In the genomic region with DNA sequence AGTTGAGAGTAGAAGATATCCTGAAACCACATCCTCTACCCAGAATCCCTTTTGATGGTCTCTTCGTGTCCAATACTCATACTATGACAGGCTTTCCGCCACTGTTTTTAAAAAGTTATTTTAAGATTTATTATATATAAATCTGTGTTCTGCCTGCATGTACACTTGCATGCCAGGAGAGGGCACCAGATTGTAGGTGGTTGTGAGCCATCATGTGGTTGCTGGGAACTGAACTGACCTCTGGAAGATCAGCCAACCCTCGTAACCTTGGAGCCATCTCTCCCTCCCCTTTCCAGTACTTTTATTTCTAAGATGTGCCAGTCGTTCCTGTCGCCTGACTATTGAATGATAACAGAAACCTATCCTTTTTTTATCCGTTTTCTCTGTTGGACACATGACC, we compare ENCODE assay signal across 9 mouse cellular contexts. TPM values are rescaled to one million over a fixed set of nuclear protein-coding genes. Genes with fewer than 3 reads are reported as not detected.
DNase-seq lines count a peak whose midpoint lies in the region; ATAC-seq and TF ChIP-seq lines count a peak whose summit lies in the region.
"Had no signal": no experiment of that assay in that cellular context is flagged by ENCODE, and none has a peak within 500 bp of the region (broad histone marks: within the 10 kb centered on the region; RNA-seq: fewer than 3 reads in every experiment).

No protein-coding gene starts in this region.

- no peak for ATAC-seq in liver, embryonic 14.5 days (ENCODE audit: insufficient read depth)
- ATAC-seq in liver, embryonic 11.5 days (replicated peaks; ENCODE audit: low FRiP score): no peak
- ATAC-seq in midbrain, embryonic 11.5 days (ENCODE audit: low FRiP score): no peak

- H3K27ac ChIP-seq in liver, embryonic 14.5 days: no peak overlapping the region
- H3K27ac ChIP-seq in liver, embryonic 11.5 days (ENCODE audit: low read depth, low read length): no peak overlapping the region
- H3K27ac ChIP-seq in midbrain, embryonic 11.5 days (ENCODE audit: low read depth, low read length): no peak overlapping the region

- 42% methylated on average over 6 of the region's 6 CpGs for WGBS in liver, embryonic 14.5 days (ENCODE audit: insufficient replicate concordance)
- WGBS in liver, embryonic 11.5 days: 55% methylated on average over 6 of the region's 6 CpGs
- 75% methylated on average over 6 of the region's 6 CpGs for WGBS in midbrain, embryonic 11.5 days

- no peaks in the 10 kb centered on the region for H3K4me1 ChIP-seq in liver, embryonic 14.5 days (replicated peaks; ENCODE audit: control insufficient read depth in 2 of 2, insufficient read depth in 2 of 2, low read length in 1 of 2)
- no peaks in the 10 kb centered on the region for H3K4me1 ChIP-seq in liver, embryonic 11.5 days (replicated peaks; ENCODE audit: control insufficient read depth, insufficient read depth, low read length)
- no peaks in the 10 kb centered on the region for H3K4me1 ChIP-seq in midbrain, embryonic 11.5 days (ENCODE audit: control insufficient read depth, insufficient read depth, low read length)

- H3K4me3 ChIP-seq in liver, embryonic 14.5 days (ENCODE audit: insufficient read depth in 1 of 2, low read depth in 2 of 2, low read length in 2 of 2): no peak overlapping the region
- H3K4me3 ChIP-seq in liver, embryonic 11.5 days (ENCODE audit: low read depth, low read length): no peak overlapping the region
- no peak overlapping the region for H3K4me3 ChIP-seq in midbrain, embryonic 11.5 days (ENCODE audit: low read depth, low read length)

- no peak for TF ChIP-seq EP300 in liver, embryonic 14.5 days (IDR thresholded peaks at IDR 0.05; ENCODE audit: low read depth)

- no peak for DNase-seq in liver, embryonic 14.5 days (ENCODE audit: low read depth in 3 of 3, low spot score in 3 of 3)
- DNase-seq in liver, embryonic 11.5 days (ENCODE audit: low spot score): no peak
- peak; percentile 57 for DNase-seq in ZHBTc4 (ENCODE audit: low read depth, low spot score)
- peak; percentile 52 for DNase-seq in heart, postnatal 4 days
- DNase-seq in testis, postnatal 10 days (ENCODE audit: low spot score): peak; percentile 59
- no peak for DNase-seq in midbrain, embryonic 11.5 days (ENCODE audit: low spot score, missing footprints)
- no peak for DNase-seq in cerebellum, adult 11-12 months
- no peak for DNase-seq in layer of hippocampus, postnatal 36 days

- no peaks in the 10 kb centered on the region for H3K36me3 ChIP-seq in liver, embryonic 14.5 days (replicated peaks; ENCODE audit: control insufficient read depth, insufficient read depth, low read depth)
- no peaks in the 10 kb centered on the region for H3K36me3 ChIP-seq in liver, embryonic 11.5 days (ENCODE audit: control insufficient read depth, insufficient read depth, low read length)
- H3K36me3 ChIP-seq in midbrain, embryonic 11.5 days (ENCODE audit: control insufficient read depth, insufficient read depth, low read length): no peaks in the 10 kb centered on the region

- no peaks in the 10 kb centered on the region for H3K9me3 ChIP-seq in liver, embryonic 14.5 days (ENCODE audit: control insufficient read depth, low read length)
- no peaks in the 10 kb centered on the region for H3K9me3 ChIP-seq in liver, embryonic 11.5 days (ENCODE audit: control insufficient read depth, low read length)
- H3K9me3 ChIP-seq in midbrain, embryonic 11.5 days (ENCODE audit: control insufficient read depth, low read length): no peaks in the 10 kb centered on the region

- H3K9ac ChIP-seq in liver, embryonic 14.5 days (replicated peaks): no peak overlapping the region
- no peak overlapping the region for H3K9ac ChIP-seq in liver, embryonic 11.5 days (ENCODE audit: low read depth, low read length)
- H3K9ac ChIP-seq in midbrain, embryonic 11.5 days (ENCODE audit: low read length): no peak overlapping the region

- no peak overlapping the region for H3K4me2 ChIP-seq in liver, embryonic 14.5 days (ENCODE audit: low read depth)
- no peak overlapping the region for H3K4me2 ChIP-seq in liver, embryonic 11.5 days
- H3K4me2 ChIP-seq in midbrain, embryonic 11.5 days: no peak overlapping the region

- no peaks in the 10 kb centered on the region for H3K27me3 ChIP-seq in liver, embryonic 14.5 days (ENCODE audit: control insufficient read depth, insufficient read depth, low read length)
- H3K27me3 ChIP-seq in liver, embryonic 11.5 days (replicated peaks; ENCODE audit: control insufficient read depth, insufficient read depth, low read length): no peaks in the 10 kb centered on the region
- H3K27me3 ChIP-seq in midbrain, embryonic 11.5 days (ENCODE audit: control insufficient read depth, insufficient read depth, low read length): no peaks in the 10 kb centered on the region

- TF ChIP-seq CTCF in liver, embryonic 14.5 days (IDR thresholded peaks at IDR 0.05; ENCODE audit: low read depth): peak; percentile 63

RNA-seq across cellular contexts. Expression of gene Tmem247, which starts 1.6 kb away (rescaled TPM):
- polyA plus RNA-seq in liver, embryonic 14.5 days (2012; rRNA removed): not detected in 2 replicates
- not detected in 2 replicates for polyA plus RNA-seq in liver, embryonic 14.5 days (2014; fragmentation: Nextera tagmentation; extraction: Ambion mirVana)
- polyA plus RNA-seq in liver, embryonic 11.5 days (2014; fragmentation: Nextera tagmentation; extraction: Ambion mirVana): not detected in 2 replicates
- total RNA-seq in heart, postnatal 4 days (2021): not detected
- polyA plus RNA-seq in midbrain, embryonic 11.5 days (2014; fragmentation: Nextera tagmentation; extraction: Ambion mirVana): not detected in 2 replicates
- total RNA-seq in layer of hippocampus, postnatal 36 days (2021): not detected
- polyA plus RNA-seq: large intestine, adult 2 months had no signal

RNA-seq across cellular contexts. Expression of gene Atp6v1e2, which starts 28.9 kb away (rescaled TPM):
- not detected in 2 replicates for polyA plus RNA-seq in liver, embryonic 14.5 days (2012; rRNA removed)
- not detected in 2 replicates for polyA plus RNA-seq in liver, embryonic 14.5 days (2014; fragmentation: Nextera tagmentation; extraction: Ambion mirVana)
- not detected in 2 replicates for polyA plus RNA-seq in liver, embryonic 11.5 days (2014; fragmentation: Nextera tagmentation; extraction: Ambion mirVana)
- total RNA-seq in heart, postnatal 4 days (2021): not detected
- polyA plus RNA-seq in midbrain, embryonic 11.5 days (2014; fragmentation: Nextera tagmentation; extraction: Ambion mirVana): 0.14 TPM in 1 of 2 replicates, not detected in the other
- total RNA-seq in layer of hippocampus, postnatal 36 days (2021): not detected
- polyA plus RNA-seq: large intestine, adult 2 months had no signal

RNA-seq across cellular contexts. Expression of gene Rhoq, which starts 44.1 kb away (rescaled TPM):
- polyA plus RNA-seq in liver, embryonic 14.5 days (2012; rRNA removed): 1.3 and 1.9 TPM in 2 replicates
- 1.2 TPM in 2 replicates for polyA plus RNA-seq in liver, embryonic 14.5 days (2014; fragmentation: Nextera tagmentation; extraction: Ambion mirVana)
- polyA plus RNA-seq in liver, embryonic 11.5 days (2014; fragmentation: Nextera tagmentation; extraction: Ambion mirVana): 5.2 and 6.5 TPM in 2 replicates
- 100 to 1,000 TPM; 117 to 133 TPM for total RNA-seq in heart, postnatal 4 days (2021)
- 11.8 and 12.3 TPM in 2 replicates for polyA plus RNA-seq in midbrain, embryonic 11.5 days (2014; fragmentation: Nextera tagmentation; extraction: Ambion mirVana)
- 10 to 100 TPM; 33.6 to 36.8 TPM for total RNA-seq in layer of hippocampus, postnatal 36 days (2021)

Comparison
In these comparisons a context has a peak if more than half of its experiments do, and no peak if none do; other contexts are left out.
1. DNase-seq: peak in ZHBTc4 (single experiment), heart, postnatal 4 days (single experiment) and testis, postnatal 10 days (single experiment); none in liver, embryonic 14.5 days (0 of 3), liver, embryonic 11.5 days (single experiment), midbrain, embryonic 11.5 days (single experiment), cerebellum, adult 11-12 months (single experiment) and layer of hippocampus, postnatal 36 days (0 of 2).